Mouse (Mus musculus) frontal cortex, adult 2 months (tissue): ENCODE measurements at regions not wholly inside any gene's neighbourhood (a gene's known extent, or its start where the extent isn't known, plus 50 kb on each side); places are given as distances from the start of the nearest gene placed in this dataset.
"Not testable (repeated sequence)": the region's sequence is repeated elsewhere in the genome, so short reads cannot be mapped to it uniquely, and the experiment has no call there.

ENCODE experiments used
- DNase-seq, 2 experiments: peaks; one replicate each; pipeline ENCODE4 v3.0.0; 2022; ENCODE audit warnings: low spot score in 1 of 2; ENCODE audit errors: extremely low spot score in 1 of 2

- no peak for DNase-seq
Observed at GRCm38 (mm10) chr1:136680173-136680572, 55.5 kb downstream of the Zfp281 start.

- DNase-seq: not testable (repeated sequence)
Observed at GRCm38 (mm10) chr1:136682311-136682710, 57.6 kb downstream of the Zfp281 start.

GRCm38 (mm10) chr1:136683061-136683531 is 58.4 kb downstream of the Zfp281 start:
- peak in 1 of 2 experiments; percentile 70 for DNase-seq

GRCm38 (mm10) chr1:136683561-136684131 is 58.9 kb downstream of the Zfp281 start:
- no peak for DNase-seq

- no peak for DNase-seq
Observed at GRCm38 (mm10) chr1:136684481-136684880, 59.8 kb downstream of the Zfp281 start.

GRCm38 (mm10) chr1:136685191-136686060 is 60.7 kb downstream of the Zfp281 start:
- no peak for DNase-seq

- no peak for DNase-seq
Observed at GRCm38 (mm10) chr1:136686467-136686866, 61.8 kb downstream of the Zfp281 start.

- no peak for DNase-seq
Observed at GRCm38 (mm10) chr1:136690068-136690467, 65.4 kb downstream of the Zfp281 start.

GRCm38 (mm10) chr1:136693421-136693820 is 68.7 kb downstream of the Zfp281 start:
- no peak for DNase-seq

GRCm38 (mm10) chr1:136694983-136695382 is 70.3 kb downstream of the Zfp281 start:
- DNase-seq: no peak

GRCm38 (mm10) chr1:136696077-136696641 is 71.5 kb downstream of the Zfp281 start:
- DNase-seq: no peak

GRCm38 (mm10) chr1:136698454-136699152 is 73.9 kb downstream of the Zfp281 start:
- DNase-seq: no peak

- no peak for DNase-seq
Observed at GRCm38 (mm10) chr1:136699153-136699524, 74.4 kb downstream of the Zfp281 start.

GRCm38 (mm10) chr1:136699571-136699970 is 74.9 kb downstream of the Zfp281 start:
- DNase-seq: no peak

GRCm38 (mm10) chr1:136704139-136704538 is 79.4 kb downstream of the Zfp281 start:
- DNase-seq: no peak

GRCm38 (mm10) chr1:136706509-136706908 is 81.8 kb downstream of the Zfp281 start:
- peak in 1 of 2 experiments; percentile 59 for DNase-seq

- no peak for DNase-seq
Observed at GRCm38 (mm10) chr1:136707394-136707793, 82.7 kb downstream of the Zfp281 start.

- DNase-seq: no peak
Observed at GRCm38 (mm10) chr1:136707866-136708265, 83.2 kb downstream of the Zfp281 start.

- no peak for DNase-seq
Observed at GRCm38 (mm10) chr1:136710196-136710595, 85.5 kb downstream of the Zfp281 start.

GRCm38 (mm10) chr1:136711243-136711642 is 86.5 kb downstream of the Zfp281 start:
- DNase-seq: no peak

GRCm38 (mm10) chr1:136714077-136714476 is 89.4 kb downstream of the Zfp281 start:
- DNase-seq: peak; percentile 77 to 78
